Mouse (Mus musculus): ENCODE results near the gene Prkar2a.

The Prkar2a gene

GRCm38 (mm10) chr9:108752142-108752920 is 63.2 kb downstream of the Prkar2a start:
- DNase-seq (ENCODE audit: low read depth, low spot score): no peak

DNA sequence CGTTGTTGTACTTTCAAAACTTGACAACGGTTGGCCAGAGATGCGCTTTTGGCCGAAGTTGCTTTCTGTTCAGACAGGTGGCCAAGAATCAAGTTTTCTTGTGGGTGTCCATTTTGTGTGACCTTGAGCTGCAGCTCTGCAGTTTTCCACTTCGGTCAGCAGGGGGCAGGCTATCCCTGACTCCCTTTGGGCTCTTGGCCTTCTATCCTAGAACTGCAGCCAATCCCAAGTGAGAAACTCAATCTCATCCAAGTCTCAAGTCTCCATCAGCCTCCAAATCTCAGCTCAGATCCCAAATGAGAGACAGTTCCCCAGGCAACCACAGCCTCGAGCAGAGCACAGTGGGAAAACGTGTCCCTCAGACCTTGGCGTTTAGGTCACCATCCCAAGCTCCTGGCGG is 64.2 kb downstream of the Prkar2a start:
- peak; percentile 81 for DNase-seq (ENCODE audit: low read depth, low spot score)

GRCm38 (mm10) chr9:108753976-108754375 is 64.9 kb downstream of the Prkar2a start:
- DNase-seq (ENCODE audit: low read depth, low spot score): no peak

DNA sequence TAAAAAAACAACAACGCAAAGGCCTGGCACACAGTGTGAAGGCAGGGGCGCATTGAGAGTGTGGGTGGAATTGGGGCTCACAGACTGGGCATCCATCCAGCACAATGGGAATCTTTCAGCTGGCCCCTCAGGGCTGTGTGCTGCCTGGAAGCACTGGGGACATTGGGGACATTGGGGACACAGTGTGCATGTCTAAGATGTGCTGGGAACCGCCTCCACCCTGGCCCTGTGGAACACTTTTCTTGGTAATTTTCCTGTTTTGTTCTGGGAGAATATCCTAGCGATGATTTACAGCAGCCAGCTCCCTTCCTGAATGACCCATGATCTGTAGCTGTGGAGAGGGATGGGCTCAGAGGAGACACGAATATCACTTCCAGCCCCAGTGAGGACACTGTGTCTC is 65.3 kb downstream of the Prkar2a start:
- no peak for DNase-seq (ENCODE audit: low read depth, low spot score)

DNA sequence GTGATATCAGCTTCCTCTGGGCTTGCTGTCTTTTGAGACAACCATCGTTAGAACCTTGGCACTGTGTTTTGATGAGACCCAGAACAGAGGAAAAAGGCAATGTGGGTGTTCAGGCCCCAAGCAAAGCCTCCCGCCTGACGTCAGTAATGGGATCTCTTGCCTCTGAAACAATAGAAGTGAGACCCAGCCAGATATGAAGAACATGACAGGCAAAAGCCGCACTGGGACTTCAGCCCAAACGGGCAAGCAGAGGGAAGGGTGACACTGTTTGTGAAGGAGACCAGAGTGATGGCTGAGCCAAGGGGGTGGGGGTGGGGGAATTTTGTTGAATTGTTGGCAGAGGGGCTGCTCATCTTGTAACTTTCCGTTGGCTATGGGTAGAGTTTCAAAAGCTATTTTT is 68.3 kb downstream of the Prkar2a start:
- DNase-seq (ENCODE audit: low read depth, low spot score): no peak

- no peak for DNase-seq (ENCODE audit: low read depth, low spot score)
Measured at GRCm38 (mm10) chr9:108759121-108759520, 70.0 kb downstream of the Prkar2a start.

GRCm38 (mm10) chr9:108759805-108760204 is 70.7 kb downstream of the Prkar2a start:
- no peak for DNase-seq (ENCODE audit: low read depth, low spot score)

- no peak for DNase-seq (ENCODE audit: low read depth, low spot score)
Measured at GRCm38 (mm10) chr9:108761561-108761960, 72.4 kb downstream of the Prkar2a start.

DNA sequence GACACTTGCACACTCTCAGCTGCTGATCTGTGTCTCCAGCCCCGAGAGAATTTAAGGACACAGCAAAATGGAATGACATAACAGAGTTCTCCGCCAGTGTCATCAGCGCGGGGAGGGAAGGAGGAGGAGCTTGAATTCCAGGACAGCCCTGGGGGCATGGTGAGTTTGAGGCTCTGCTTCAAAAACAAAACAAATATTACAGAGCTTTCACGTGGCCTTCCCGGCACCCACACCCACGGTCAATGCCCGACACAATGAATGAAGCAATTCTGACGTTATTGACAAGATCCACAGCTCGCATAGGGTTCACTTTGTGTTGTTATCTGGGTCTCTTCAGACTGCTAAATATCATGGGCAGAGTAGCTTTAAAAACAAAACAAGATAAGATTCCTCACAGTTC is 75.9 kb downstream of the Prkar2a start:
- no peak for DNase-seq (ENCODE audit: low read depth, low spot score)

DNA sequence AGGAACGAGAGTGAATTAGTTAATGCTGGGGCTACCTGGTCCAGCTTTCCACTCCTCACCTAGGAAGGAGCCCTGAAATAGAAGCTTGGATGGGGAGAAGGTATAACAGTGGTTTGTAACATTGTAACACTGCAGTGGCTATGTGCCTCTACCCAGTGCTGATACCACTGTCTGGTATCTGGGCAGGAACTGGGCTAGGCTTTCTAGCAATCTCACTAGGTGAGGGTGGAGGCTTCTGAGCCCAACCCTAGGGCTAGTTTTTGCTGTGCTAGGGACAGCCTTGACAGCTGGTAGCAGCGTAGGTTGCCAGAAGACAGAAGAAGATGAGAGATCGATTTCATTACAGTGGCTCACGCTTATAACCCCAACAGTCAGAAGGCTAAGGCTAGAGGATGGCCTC is 87.5 kb downstream of the Prkar2a start:
- peak; percentile 8 for DNase-seq (ENCODE audit: low read depth, low spot score)

DNA sequence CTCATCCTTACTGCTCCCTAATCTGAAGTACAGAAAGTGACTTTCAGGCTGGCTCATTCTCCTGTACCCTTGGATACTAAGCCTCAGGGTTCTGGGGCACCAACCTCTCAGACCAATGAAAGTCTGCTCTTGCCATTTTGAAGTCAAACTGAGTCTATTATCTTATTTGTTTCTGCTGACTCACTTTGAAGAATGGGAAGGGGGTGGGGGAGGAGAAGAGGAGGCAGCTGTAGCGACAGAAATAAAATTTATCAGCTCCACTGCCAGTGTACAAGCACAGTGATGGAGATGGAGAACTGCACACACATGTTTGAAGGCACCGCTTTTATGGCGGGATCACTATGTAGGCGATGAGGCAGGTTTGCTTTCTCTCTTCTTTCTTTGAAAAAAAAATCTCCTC is 88.2 kb downstream of the Prkar2a start:
- DNase-seq (ENCODE audit: low read depth, low spot score): no peak

DNA sequence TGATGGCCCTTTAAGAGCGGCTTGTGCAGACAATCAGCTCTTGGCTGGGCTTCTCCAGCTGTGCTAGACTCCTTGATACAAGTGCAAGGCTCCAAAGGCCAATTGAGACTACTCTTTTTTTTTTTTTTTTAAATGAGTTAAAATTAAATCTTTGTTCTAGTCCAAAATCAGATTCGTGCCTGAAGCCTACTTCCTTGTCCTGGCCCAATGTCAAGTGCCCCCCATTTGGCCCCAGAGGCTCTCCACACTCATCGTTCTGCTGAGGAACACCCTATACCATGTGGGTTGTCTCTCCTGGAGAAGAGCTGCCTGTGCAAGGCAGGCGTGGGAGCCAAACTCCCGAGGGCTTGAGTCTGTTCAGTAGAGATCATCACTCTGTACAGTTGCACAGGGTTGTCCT is 91.8 kb downstream of the Prkar2a start:
- no peak for DNase-seq (ENCODE audit: low read depth, low spot score)

- DNase-seq (ENCODE audit: low read depth, low spot score): no peak
Measured at GRCm38 (mm10) chr9:108781891-108782290, 92.8 kb downstream of the Prkar2a start.

GRCm38 (mm10) chr9:108782836-108783547 is 93.9 kb downstream of the Prkar2a start:
- DNase-seq (ENCODE audit: low read depth, low spot score): no peak

- peak; percentile 86 for DNase-seq (ENCODE audit: low read depth, low spot score)
Measured at GRCm38 (mm10) chr9:108783548-108784463, 94.7 kb downstream of the Prkar2a start, which contains the start of gene Ip6k2. Gene Ip6k2, plus strand, starts transcription at chr9:108783796.

DNA sequence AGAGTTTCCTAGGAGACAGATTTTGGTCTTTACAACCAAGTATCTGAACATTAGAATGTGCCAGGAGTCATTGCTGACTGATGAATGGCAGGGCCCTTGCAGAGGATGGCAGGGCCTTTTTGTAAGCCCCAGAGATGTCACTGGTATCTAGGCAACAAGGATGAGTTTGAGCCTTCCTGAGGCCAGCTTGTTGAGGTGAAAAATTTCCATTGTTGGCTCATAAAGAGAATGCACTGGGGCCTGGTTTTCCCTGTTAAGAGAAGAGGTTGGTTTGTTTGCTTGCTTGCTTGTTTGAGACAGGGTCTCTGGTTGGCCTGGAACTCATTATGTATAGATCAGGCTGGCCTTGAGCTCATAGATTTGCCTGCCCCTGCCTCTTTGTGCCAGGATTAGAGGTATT is 96.3 kb downstream of the Prkar2a start:
- no peak for DNase-seq (ENCODE audit: low read depth, low spot score)

DNA sequence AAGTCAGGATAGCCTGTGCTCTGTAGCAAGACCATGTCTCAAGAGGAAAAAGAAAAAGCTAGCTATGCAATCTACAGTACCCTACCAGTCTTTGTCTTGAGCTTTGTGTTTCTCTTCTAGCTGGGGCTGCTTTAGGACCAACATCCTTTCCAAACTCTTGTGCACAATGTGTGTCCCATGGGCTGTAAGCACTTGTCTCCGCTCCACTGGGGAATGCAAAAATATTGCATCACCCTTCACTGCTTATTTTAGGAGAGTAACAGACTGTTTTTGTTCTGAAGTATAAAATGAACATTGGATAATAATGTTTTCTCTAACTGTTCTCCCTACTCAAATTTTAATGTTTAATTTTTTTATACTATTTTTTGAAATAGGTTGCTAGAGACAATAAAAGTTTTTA is 97.4 kb downstream of the Prkar2a start:
- DNase-seq (ENCODE audit: low read depth, low spot score): no peak

DNA sequence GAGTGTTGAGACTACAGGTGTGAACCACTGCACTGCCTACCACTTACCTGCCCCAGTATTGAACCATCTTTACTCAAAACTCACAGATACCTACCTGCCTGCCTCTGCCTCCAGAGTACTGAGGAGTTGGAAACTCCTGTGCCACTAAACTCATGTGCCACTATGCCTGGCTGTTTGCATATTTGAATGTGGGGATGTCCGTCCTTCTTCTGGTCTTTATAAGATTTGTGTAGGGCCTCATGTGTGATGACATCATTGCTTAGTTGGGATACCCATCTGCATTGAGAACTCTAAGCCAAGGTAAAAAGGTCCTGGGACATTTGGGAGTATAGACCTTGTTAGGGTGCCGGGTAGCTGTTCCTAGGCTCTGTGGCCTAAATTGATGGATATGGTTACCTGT is 98.0 kb downstream of the Prkar2a start:
- no peak for DNase-seq (ENCODE audit: low read depth, low spot score)

DNA sequence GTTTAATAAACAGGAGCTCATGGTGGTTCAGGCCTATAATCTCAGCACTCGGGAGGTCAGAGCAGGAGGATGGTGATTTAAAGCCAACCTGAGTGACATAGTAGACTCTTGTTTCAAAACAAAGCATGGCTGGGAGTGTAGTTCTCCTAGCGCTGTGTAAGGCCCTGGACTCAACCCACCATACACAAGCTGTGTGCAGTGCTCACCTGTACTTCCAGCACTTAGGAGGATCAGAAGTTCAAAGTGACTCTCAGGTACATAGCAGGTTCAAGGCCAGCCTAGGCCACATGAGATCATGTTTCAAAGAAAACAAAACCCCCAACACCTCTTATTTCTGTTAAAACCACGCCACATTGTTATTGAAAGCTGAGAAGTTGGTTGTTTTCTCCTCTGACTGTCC is 99.6 kb downstream of the Prkar2a start:
- DNase-seq (ENCODE audit: low read depth, low spot score): no peak

- no peak for DNase-seq (ENCODE audit: low read depth, low spot score)
Measured at GRCm38 (mm10) chr9:108792307-108792706, 103.2 kb downstream of the Prkar2a start.

DNA sequence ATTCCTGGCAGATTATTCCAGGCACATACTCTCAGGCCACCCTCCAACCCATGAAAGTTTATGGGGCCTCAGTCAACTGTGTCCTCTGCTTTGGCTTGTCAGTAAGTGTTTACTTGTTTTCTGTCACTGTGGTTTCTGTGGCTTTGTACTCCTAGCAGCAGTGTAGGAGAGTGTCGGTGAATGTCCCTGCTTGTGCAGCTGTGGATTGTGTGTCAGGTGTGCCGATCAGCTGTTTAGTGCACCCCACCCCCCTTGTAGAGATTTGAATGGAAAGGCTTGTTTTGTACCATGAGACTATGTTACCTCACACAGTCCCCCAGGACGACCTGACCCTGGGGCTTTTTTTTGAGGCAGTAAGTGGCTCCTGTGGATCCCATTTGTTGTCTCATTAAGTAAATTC is 103.6 kb downstream of the Prkar2a start:
- no peak for DNase-seq (ENCODE audit: low read depth, low spot score)

DNA sequence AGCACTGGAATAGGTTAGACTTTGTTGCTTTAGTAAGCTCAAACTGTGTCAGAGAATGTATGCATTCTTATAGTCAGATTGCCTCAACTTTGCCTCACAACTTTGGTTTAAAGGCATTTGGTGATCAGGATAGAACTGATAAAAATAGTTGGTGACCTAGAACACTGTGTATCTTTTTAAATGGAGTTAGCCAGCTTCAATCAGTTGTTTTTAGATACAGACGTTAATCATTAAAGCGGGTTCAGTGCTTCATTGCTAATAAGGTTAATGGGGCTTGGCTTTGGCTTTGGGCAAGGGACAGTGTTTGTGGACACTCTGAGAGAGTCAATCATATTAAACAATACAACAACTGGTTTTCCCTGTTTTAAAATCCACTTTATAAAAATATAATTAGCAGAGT is 106.2 kb downstream of the Prkar2a start:
- DNase-seq (ENCODE audit: low read depth, low spot score): no peak
